Mouse (Mus musculus): ENCODE measurements around the gene Grhl1. TPM values are rescaled to one million over a fixed set of nuclear protein-coding genes. Genes with fewer than 3 reads are reported as not detected.

Gene Grhl1
- polyA plus RNA-seq, 1 experiment, result 0.33 TPM

GRCm38 (mm10) chr12:24590371-24590770 is 18.3 kb downstream of the Grhl1 start:
- TF ChIP-seq CTCF (IDR thresholded peaks at IDR 0.05; ENCODE audit: extremely low read depth, insufficient read length, insufficient replicate concordance, low read depth, low read length), result no peak
- no peak for TF ChIP-seq POLR2A (IDR thresholded peaks at IDR 0.05; ENCODE audit: low read depth, low read length)
- Histone ChIP-seq H3K4me3 (ENCODE audit: low read depth, low read length) (no peak overlapping the region), H3K36me3 (ENCODE audit: control insufficient read depth, insufficient read depth, low read length) (no peaks in the 10 kb centered on the region), H3K27ac (ENCODE audit: insufficient read depth, low read depth, low read length) (no peak overlapping the region), H3K27me3 (ENCODE audit: control insufficient read depth, insufficient read depth, low read length) (no peaks in the 10 kb centered on the region), H3K4me1 (ENCODE audit: control insufficient read depth, insufficient read depth, insufficient read length, low read length) (peaks cover 9% of the 10 kb centered on the region; the same call in 1 of the 2 replicates)
- 91% methylated on average over 7 of the region's 7 CpGs for WGBS

- 85% methylated on average over 9 of the region's 9 CpGs for WGBS
- Histone ChIP-seq H3K27me3 (ENCODE audit: control insufficient read depth, insufficient read depth, low read length) (no peaks in the 10 kb centered on the region), H3K4me3 (ENCODE audit: low read depth, low read length) (no peak overlapping the region), H3K4me1 (ENCODE audit: control insufficient read depth, insufficient read depth, insufficient read length, low read length) (peaks cover 9% of the 10 kb centered on the region; the same call in 1 of the 2 replicates), H3K36me3 (ENCODE audit: control insufficient read depth, insufficient read depth, low read length) (no peaks in the 10 kb centered on the region), H3K27ac (ENCODE audit: insufficient read depth, low read depth, low read length) (no peak overlapping the region)
- TF ChIP-seq CTCF (IDR thresholded peaks at IDR 0.05; ENCODE audit: extremely low read depth, insufficient read length, insufficient replicate concordance, low read depth, low read length) (no peak), POLR2A (IDR thresholded peaks at IDR 0.05; ENCODE audit: low read depth, low read length) (no peak)
These were observed 20.0 kb downstream of the Grhl1 start for GRCm38 (mm10) chr12:24592055-24592454.

GRCm38 (mm10) chr12:24592956-24593672 is 21.0 kb downstream of the Grhl1 start:
- H3K27ac ChIP-seq (ENCODE audit: insufficient read depth, low read depth, low read length), result no peak overlapping the region
- no peak for TF ChIP-seq POLR2A (IDR thresholded peaks at IDR 0.05; ENCODE audit: low read depth, low read length)
- TF ChIP-seq CTCF (IDR thresholded peaks at IDR 0.05; ENCODE audit: extremely low read depth, insufficient read length, insufficient replicate concordance, low read depth, low read length), result no peak
- H3K4me1 ChIP-seq (ENCODE audit: control insufficient read depth, insufficient read depth, insufficient read length, low read length), result peaks cover 9% of the 10 kb centered on the region; the same call in 1 of the 2 replicates
- peak overlapping the region; percentile 48 for H3K4me3 ChIP-seq (ENCODE audit: low read depth, low read length)
- H3K27me3 ChIP-seq (ENCODE audit: control insufficient read depth, insufficient read depth, low read length), result no peaks in the 10 kb centered on the region
- WGBS, result under 1% methylated on average over 22 of the region's 22 CpGs
- H3K36me3 ChIP-seq (ENCODE audit: control insufficient read depth, insufficient read depth, low read length), result no peaks in the 10 kb centered on the region

GRCm38 (mm10) chr12:24597376-24597775 is 25.3 kb downstream of the Grhl1 start:
- no peak for TF ChIP-seq CTCF (IDR thresholded peaks at IDR 0.05; ENCODE audit: extremely low read depth, insufficient read length, insufficient replicate concordance, low read depth, low read length)
- no peak for TF ChIP-seq POLR2A (IDR thresholded peaks at IDR 0.05; ENCODE audit: low read depth, low read length)
- H3K4me1 ChIP-seq (ENCODE audit: control insufficient read depth, insufficient read depth, insufficient read length, low read length), result peaks cover 6% of the 10 kb centered on the region; the same call in 1 of the 2 replicates
- no peak overlapping the region for H3K4me3 ChIP-seq (ENCODE audit: low read depth, low read length)
- H3K27me3 ChIP-seq (ENCODE audit: control insufficient read depth, insufficient read depth, low read length), result no peaks in the 10 kb centered on the region
- 80% methylated on average over 6 of the region's 6 CpGs for WGBS
- no peak overlapping the region for H3K27ac ChIP-seq (ENCODE audit: insufficient read depth, low read depth, low read length)
- H3K36me3 ChIP-seq (ENCODE audit: control insufficient read depth, insufficient read depth, low read length), result no peaks in the 10 kb centered on the region

- WGBS, result 80% methylated on average over 8 of the region's 8 CpGs
- no peak for TF ChIP-seq CTCF (IDR thresholded peaks at IDR 0.05; ENCODE audit: extremely low read depth, insufficient read length, insufficient replicate concordance, low read depth, low read length)
- TF ChIP-seq POLR2A (IDR thresholded peaks at IDR 0.05; ENCODE audit: low read depth, low read length), result no peak
These were observed 27.3 kb downstream of the Grhl1 start for GRCm38 (mm10) chr12:24599366-24599895.

GRCm38 (mm10) chr12:24600074-24600473 is 28.0 kb downstream of the Grhl1 start:
- H3K4me1 ChIP-seq (ENCODE audit: control insufficient read depth, insufficient read depth, insufficient read length, low read length), result no peaks in the 10 kb centered on the region
- no peaks in the 10 kb centered on the region for H3K27me3 ChIP-seq (ENCODE audit: control insufficient read depth, insufficient read depth, low read length)
- no peaks in the 10 kb centered on the region for H3K36me3 ChIP-seq (ENCODE audit: control insufficient read depth, insufficient read depth, low read length)
- no peak overlapping the region for H3K27ac ChIP-seq (ENCODE audit: insufficient read depth, low read depth, low read length)
- WGBS, result 83% methylated on average over 7 of the region's 7 CpGs
- no peak overlapping the region for H3K4me3 ChIP-seq (ENCODE audit: low read depth, low read length)
- TF ChIP-seq POLR2A (IDR thresholded peaks at IDR 0.05; ENCODE audit: low read depth, low read length), result no peak
- TF ChIP-seq CTCF (IDR thresholded peaks at IDR 0.05; ENCODE audit: extremely low read depth, insufficient read length, insufficient replicate concordance, low read depth, low read length), result no peak

More at GRCm38 (mm10) chr12:24599366-24599895, 27.3 kb downstream of the Grhl1 start:
- H3K4me1 ChIP-seq (ENCODE audit: control insufficient read depth, insufficient read depth, insufficient read length, low read length), result no peaks in the 10 kb centered on the region
- H3K27me3 ChIP-seq (ENCODE audit: control insufficient read depth, insufficient read depth, low read length), result no peaks in the 10 kb centered on the region
- H3K4me3 ChIP-seq (ENCODE audit: low read depth, low read length), result no peak overlapping the region
- H3K27ac ChIP-seq (ENCODE audit: insufficient read depth, low read depth, low read length), result no peak overlapping the region
- no peaks in the 10 kb centered on the region for H3K36me3 ChIP-seq (ENCODE audit: control insufficient read depth, insufficient read depth, low read length)

GRCm38 (mm10) chr12:24600806-24601205 is 28.7 kb downstream of the Grhl1 start:
- no peaks in the 10 kb centered on the region for H3K36me3 ChIP-seq (ENCODE audit: control insufficient read depth, insufficient read depth, low read length)
- peak; percentile 85; the same call in 1 of the 2 replicates for TF ChIP-seq CTCF (IDR thresholded peaks at IDR 0.05; ENCODE audit: extremely low read depth, insufficient read length, insufficient replicate concordance, low read depth, low read length)
- no peak for TF ChIP-seq POLR2A (IDR thresholded peaks at IDR 0.05; ENCODE audit: low read depth, low read length)
- no peak overlapping the region for H3K27ac ChIP-seq (ENCODE audit: insufficient read depth, low read depth, low read length)
- H3K4me3 ChIP-seq (ENCODE audit: low read depth, low read length), result no peak overlapping the region
- no peaks in the 10 kb centered on the region for H3K27me3 ChIP-seq (ENCODE audit: control insufficient read depth, insufficient read depth, low read length)
- WGBS, result 3% methylated on average over 9 of the region's 9 CpGs
- no peaks in the 10 kb centered on the region for H3K4me1 ChIP-seq (ENCODE audit: control insufficient read depth, insufficient read depth, insufficient read length, low read length)

All from small intestine, adult 2 months (tissue).